Mouse (Mus musculus): ENCODE results near the gene Anks1. TPM values are rescaled to one million over a fixed set of nuclear protein-coding genes. Genes with fewer than 3 reads are reported as not detected.

Anks1 gene
- 55.8 and 59.4 TPM in 2 replicates for polyA plus RNA-seq (2014; fragmentation: Nextera tagmentation; extraction: Ambion mirVana)

- Histone ChIP-seq H3K9me3 (ENCODE audit: control insufficient read depth, low read length) (no peaks in the 10 kb centered on the region), H3K27ac (ENCODE audit: low read depth, low read length) (peak within 1 kb of the TSS; percentile 92), H3K4me1 (ENCODE audit: control insufficient read depth, insufficient read depth, low read length) (peaks cover 14% of the 10 kb centered on the region), H3K27me3 (ENCODE audit: control insufficient read depth, insufficient read depth, low read length) (no peaks in the 10 kb centered on the region), H3K36me3 (ENCODE audit: control insufficient read depth, insufficient read depth, low read length) (peaks cover 5% of the 10 kb centered on the region; the same call in 1 of the 2 replicates), H3K9ac (replicated peaks; ENCODE audit: low read depth, low read length) (peak within 1 kb of the TSS; percentile 80), H3K4me2 (ENCODE audit: low read depth, low read length) (peak within 1 kb of the TSS; percentile 84), H3K4me3 (ENCODE audit: low read depth, low read length) (peak within 1 kb of the TSS; percentile 86)
- ATAC-seq (ENCODE audit: low read depth), result peak; percentile 88
- 0% methylated on average over 59 of the region's 78 CpGs for WGBS
These were observed at the start of gene Anks1 for GRCm38 (mm10) chr17:27908888-27909621. TSS of gene Anks1 (plus strand) at chr17:27909306.

- no peaks in the 10 kb centered on the region for H3K9me3 ChIP-seq (ENCODE audit: control insufficient read depth, low read length)
- 58% methylated on average over 2 of the region's 2 CpGs for WGBS
- H3K4me2 ChIP-seq (ENCODE audit: low read depth, low read length), result no peak overlapping the region
- H3K27me3 ChIP-seq (ENCODE audit: control insufficient read depth, insufficient read depth, low read length), result no peaks in the 10 kb centered on the region
- no peaks in the 10 kb centered on the region for H3K4me1 ChIP-seq (ENCODE audit: control insufficient read depth, insufficient read depth, low read length)
- no peaks in the 10 kb centered on the region for H3K36me3 ChIP-seq (ENCODE audit: control insufficient read depth, insufficient read depth, low read length)
- no peak overlapping the region for H3K4me3 ChIP-seq (ENCODE audit: low read depth, low read length)
- no peak overlapping the region for H3K27ac ChIP-seq (ENCODE audit: low read depth, low read length)
- no peak for ATAC-seq (ENCODE audit: low read depth)
- no peak overlapping the region for H3K9ac ChIP-seq (replicated peaks; ENCODE audit: low read depth, low read length)
These were observed 43.6 kb upstream of the Anks1 start for GRCm38 (mm10) chr17:27865461-27865860.

GRCm38 (mm10) chr17:27866737-27867136 is 42.4 kb upstream of the Anks1 start:
- Histone ChIP-seq H3K4me2 (ENCODE audit: low read depth, low read length) (no peak overlapping the region), H3K36me3 (ENCODE audit: control insufficient read depth, insufficient read depth, low read length) (no peaks in the 10 kb centered on the region), H3K4me3 (ENCODE audit: low read depth, low read length) (no peak overlapping the region), H3K9ac (replicated peaks; ENCODE audit: low read depth, low read length) (no peak overlapping the region), H3K27me3 (ENCODE audit: control insufficient read depth, insufficient read depth, low read length) (no peaks in the 10 kb centered on the region), H3K27ac (ENCODE audit: low read depth, low read length) (no peak overlapping the region), H3K4me1 (ENCODE audit: control insufficient read depth, insufficient read depth, low read length) (no peaks in the 10 kb centered on the region), H3K9me3 (ENCODE audit: control insufficient read depth, low read length) (no peaks in the 10 kb centered on the region)
- no peak for ATAC-seq (ENCODE audit: low read depth)
- 96% methylated on average over 4 of the region's 4 CpGs for WGBS

- Histone ChIP-seq H3K4me1 (ENCODE audit: control insufficient read depth, insufficient read depth, low read length) (no peaks in the 10 kb centered on the region), H3K9ac (replicated peaks; ENCODE audit: low read depth, low read length) (no peak overlapping the region), H3K4me3 (ENCODE audit: low read depth, low read length) (no peak overlapping the region), H3K27me3 (ENCODE audit: control insufficient read depth, insufficient read depth, low read length) (no peaks in the 10 kb centered on the region), H3K9me3 (ENCODE audit: control insufficient read depth, low read length) (no peaks in the 10 kb centered on the region), H3K4me2 (ENCODE audit: low read depth, low read length) (no peak overlapping the region), H3K36me3 (ENCODE audit: control insufficient read depth, insufficient read depth, low read length) (no peaks in the 10 kb centered on the region), H3K27ac (ENCODE audit: low read depth, low read length) (no peak overlapping the region)
- no peak for ATAC-seq (ENCODE audit: low read depth)
- WGBS, result 93% methylated on average over 3 of the region's 3 CpGs
These were observed 37.3 kb upstream of the Anks1 start for GRCm38 (mm10) chr17:27871851-27872250.

GRCm38 (mm10) chr17:27873583-27873982 is 35.5 kb upstream of the Anks1 start:
- H3K27me3 ChIP-seq (ENCODE audit: control insufficient read depth, insufficient read depth, low read length), result no peaks in the 10 kb centered on the region
- H3K9me3 ChIP-seq (ENCODE audit: control insufficient read depth, low read length), result no peaks in the 10 kb centered on the region
- H3K36me3 ChIP-seq (ENCODE audit: control insufficient read depth, insufficient read depth, low read length), result 0 out of 2 replicates have a peak, but pooled peaks cover 2% of the 10 kb centered on the region
- ATAC-seq (ENCODE audit: low read depth), result no peak
- no peak overlapping the region for H3K4me2 ChIP-seq (ENCODE audit: low read depth, low read length)
- H3K9ac ChIP-seq (replicated peaks; ENCODE audit: low read depth, low read length), result no peak overlapping the region
- H3K4me1 ChIP-seq (ENCODE audit: control insufficient read depth, insufficient read depth, low read length), result no peaks in the 10 kb centered on the region
- no peak overlapping the region for H3K4me3 ChIP-seq (ENCODE audit: low read depth, low read length)
- no peak overlapping the region for H3K27ac ChIP-seq (ENCODE audit: low read depth, low read length)
- WGBS, result 71% methylated on average over 3 of the region's 3 CpGs

- H3K36me3 ChIP-seq (ENCODE audit: control insufficient read depth, insufficient read depth, low read length), result peaks cover 9% of the 10 kb centered on the region; the same call in 1 of the 2 replicates
- no peak overlapping the region for H3K4me3 ChIP-seq (ENCODE audit: low read depth, low read length)
- H3K4me1 ChIP-seq (ENCODE audit: control insufficient read depth, insufficient read depth, low read length), result no peaks in the 10 kb centered on the region
- H3K27me3 ChIP-seq (ENCODE audit: control insufficient read depth, insufficient read depth, low read length), result no peaks in the 10 kb centered on the region
- no peak for ATAC-seq (ENCODE audit: low read depth)
- no peak overlapping the region for H3K4me2 ChIP-seq (ENCODE audit: low read depth, low read length)
- H3K9ac ChIP-seq (replicated peaks; ENCODE audit: low read depth, low read length), result no peak overlapping the region
- WGBS, result 81% methylated on average over 5 of the region's 5 CpGs
- no peak overlapping the region for H3K27ac ChIP-seq (ENCODE audit: low read depth, low read length)
- H3K9me3 ChIP-seq (ENCODE audit: control insufficient read depth, low read length), result no peaks in the 10 kb centered on the region
These were observed 34.6 kb upstream of the Anks1 start for GRCm38 (mm10) chr17:27874510-27874909.

- no peak overlapping the region for H3K9ac ChIP-seq (replicated peaks; ENCODE audit: low read depth, low read length)
- H3K4me3 ChIP-seq (ENCODE audit: low read depth, low read length), result no peak overlapping the region
- no peaks in the 10 kb centered on the region for H3K27me3 ChIP-seq (ENCODE audit: control insufficient read depth, insufficient read depth, low read length)
- peaks cover 56% of the 10 kb centered on the region for H3K36me3 ChIP-seq (ENCODE audit: control insufficient read depth, insufficient read depth, low read length)
- H3K27ac ChIP-seq (ENCODE audit: low read depth, low read length), result no peak overlapping the region
- H3K9me3 ChIP-seq (ENCODE audit: control insufficient read depth, low read length), result no peaks in the 10 kb centered on the region
- no peak overlapping the region for H3K4me2 ChIP-seq (ENCODE audit: low read depth, low read length)
- 70% methylated on average over 11 of the region's 11 CpGs for WGBS
- H3K4me1 ChIP-seq (ENCODE audit: control insufficient read depth, insufficient read depth, low read length), result no peaks in the 10 kb centered on the region
- no peak for ATAC-seq (ENCODE audit: low read depth)
These were observed 27.6 kb upstream of the Anks1 start for GRCm38 (mm10) chr17:27881518-27881917.

GRCm38 (mm10) chr17:27883129-27883528 is 26.0 kb upstream of the Anks1 start:
- peaks cover 71% of the 10 kb centered on the region for H3K36me3 ChIP-seq (ENCODE audit: control insufficient read depth, insufficient read depth, low read length)
- no peaks in the 10 kb centered on the region for H3K27me3 ChIP-seq (ENCODE audit: control insufficient read depth, insufficient read depth, low read length)
- ATAC-seq (ENCODE audit: low read depth), result no peak
- no peak overlapping the region for H3K27ac ChIP-seq (ENCODE audit: low read depth, low read length)
- no peak overlapping the region for H3K4me2 ChIP-seq (ENCODE audit: low read depth, low read length)
- no peaks in the 10 kb centered on the region for H3K9me3 ChIP-seq (ENCODE audit: control insufficient read depth, low read length)
- no peak overlapping the region for H3K4me3 ChIP-seq (ENCODE audit: low read depth, low read length)
- no peak overlapping the region for H3K9ac ChIP-seq (replicated peaks; ENCODE audit: low read depth, low read length)
- H3K4me1 ChIP-seq (ENCODE audit: control insufficient read depth, insufficient read depth, low read length), result no peaks in the 10 kb centered on the region
- WGBS, result 88% methylated on average over 8 of the region's 8 CpGs

GRCm38 (mm10) chr17:27883994-27884393 is 25.1 kb upstream of the Anks1 start:
- Histone ChIP-seq H3K9ac (replicated peaks; ENCODE audit: low read depth, low read length) (no peak overlapping the region), H3K36me3 (ENCODE audit: control insufficient read depth, insufficient read depth, low read length) (peaks cover 69% of the 10 kb centered on the region), H3K27me3 (ENCODE audit: control insufficient read depth, insufficient read depth, low read length) (no peaks in the 10 kb centered on the region), H3K27ac (ENCODE audit: low read depth, low read length) (no peak overlapping the region), H3K9me3 (ENCODE audit: control insufficient read depth, low read length) (no peaks in the 10 kb centered on the region), H3K4me2 (ENCODE audit: low read depth, low read length) (no peak overlapping the region), H3K4me1 (ENCODE audit: control insufficient read depth, insufficient read depth, low read length) (no peaks in the 10 kb centered on the region), H3K4me3 (ENCODE audit: low read depth, low read length) (no peak overlapping the region)
- no peak for ATAC-seq (ENCODE audit: low read depth)
- 93% methylated on average over 6 of the region's 6 CpGs for WGBS
